Mouse (Mus musculus) forebrain, embryonic 15.5 days (tissue): ENCODE results near the gene Hivep3. TPM values are rescaled to one million over a fixed set of nuclear protein-coding genes. Genes with fewer than 3 reads are reported as not detected.

Experiments used
- ATAC-seq: fragments of 200-750 bp; cut with Nextera tagmentation; replicated peaks from 2 replicates; pipeline ENCODE4 v1.8.0; 2017; ENCODE audit warnings: mild to moderate bottlenecking, moderate TSS enrichment, moderate library complexity
- H3K27ac ChIP-seq: fragments of 300-500 bp; sonication (generic); replicated peaks from 2 replicates; pipeline ENCODE4 v1.5.1; 2015; ENCODE audit warnings: mild to moderate bottlenecking, inconsistent platforms
- H3K27me3 ChIP-seq: fragments of 300-500 bp; sonication (generic); 2 replicates; pipeline ENCODE4 v1.6.1; 2015; ENCODE audit warnings: inconsistent platforms
- H3K36me3 ChIP-seq: fragments of 300-500 bp; sonication (generic); 2 replicates; pipeline ENCODE4 v1.6.1; 2015; ENCODE audit warnings: mild to moderate bottlenecking, inconsistent platforms
- H3K4me1 ChIP-seq: fragments of 300-500 bp; sonication (generic); 2 replicates; pipeline ENCODE4 v1.6.1; 2015; ENCODE audit warnings: inconsistent platforms
- H3K4me2 ChIP-seq: fragments of 300-500 bp; sonication (generic); replicated peaks from 2 replicates; pipeline ENCODE4 v1.6.1; 2015; ENCODE audit warnings: mild to moderate bottlenecking, inconsistent platforms
- H3K4me3 ChIP-seq: fragments of 300-500 bp; sonication (generic); 2 replicates; pipeline ENCODE4 v1.5.1; 2015; ENCODE audit warnings: mild to moderate bottlenecking, inconsistent platforms
- H3K9ac ChIP-seq: fragments of 300-500 bp; sonication (generic); replicated peaks from 2 replicates; pipeline ENCODE4 v1.6.1; 2015; ENCODE audit warnings: mild to moderate bottlenecking, inconsistent platforms
- H3K9me3 ChIP-seq: fragments of 300-500 bp; sonication (generic); 2 replicates; pipeline ENCODE4 v1.6.1; 2016; ENCODE audit warnings: inconsistent platforms
- WGBS: fragments of 180-500 bp; shearing (Covaris S2); methylation state at CpG from one replicate; pipeline ENCODE4 v1.1.7; 2015; ENCODE audit warnings: mixed read lengths; 5-methylcytosine and 5-hydroxymethylcytosine counted together
- polyA plus RNA-seq: library from polyadenylated mRNA; unstranded; fragments of >200 nt; fragmentation: Nextera tagmentation; extraction: Ambion mirVana; gene quantifications from 2 replicates; pipeline ENCODE4 v1.2.1, GENCODE M21; 2015

The Hivep3 gene
- polyA plus RNA-seq, 1 experiment from 2014 or later: 21.7 TPM

- Histone ChIP-seq H3K27me3 (no peaks in the 10 kb centered on the region), H3K27ac (no peak overlapping the region), H3K4me1 (peaks cover 5% of the 10 kb centered on the region), H3K4me2 (no peak overlapping the region), H3K4me3 (no peak overlapping the region), H3K36me3 (no peaks in the 10 kb centered on the region), H3K9ac (no peak overlapping the region), H3K9me3 (no peaks in the 10 kb centered on the region)
- no peak for ATAC-seq
- WGBS: 59% methylated on average over 2 of the region's 2 CpGs
Measured at GRCm38 (mm10) chr4:119807359-119807758, 73.8 kb downstream of the Hivep3 start.

- Histone ChIP-seq H3K4me3 (no peak overlapping the region), H3K4me1 (peaks cover 24% of the 10 kb centered on the region), H3K27me3 (no peaks in the 10 kb centered on the region), H3K36me3 (no peaks in the 10 kb centered on the region), H3K27ac (no peak overlapping the region), H3K9me3 (no peaks in the 10 kb centered on the region), H3K9ac (no peak overlapping the region), H3K4me2 (no peak overlapping the region)
- 23% methylated on average over 5 of the region's 5 CpGs for WGBS
- ATAC-seq: peak; percentile 57; the same call in 1 of the 2 replicates
Measured at GRCm38 (mm10) chr4:119809245-119809644, 75.7 kb downstream of the Hivep3 start.

DNA sequence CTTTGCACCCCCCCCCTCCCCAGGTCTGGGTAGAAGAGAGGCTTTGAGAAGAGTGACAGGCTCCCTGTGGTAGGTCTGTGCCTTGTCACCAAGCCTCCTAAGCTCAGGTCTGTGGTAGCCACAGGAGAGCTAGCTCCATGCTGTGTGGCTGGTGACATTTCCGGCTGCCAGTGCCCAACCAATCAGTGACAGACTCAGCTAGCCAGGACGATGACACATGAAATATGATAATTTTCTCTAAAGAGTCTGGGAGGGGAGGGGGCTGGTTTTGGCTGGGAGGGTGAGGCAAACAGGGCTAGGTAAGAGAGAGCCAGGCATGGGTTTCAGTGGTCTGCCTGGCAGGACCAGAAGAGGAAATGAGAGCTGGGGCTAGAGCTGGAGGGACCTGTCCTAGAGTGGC is 79.2 kb downstream of the Hivep3 start:
- no peak overlapping the region for H3K4me2 ChIP-seq
- H3K4me3 ChIP-seq: no peak overlapping the region
- H3K27ac ChIP-seq: 0 out of 2 replicates have a peak overlapping the region, but pooled peaks have one; percentile 15
- no peaks in the 10 kb centered on the region for H3K36me3 ChIP-seq
- 20% methylated on average over 2 of the region's 2 CpGs for WGBS
- no peak overlapping the region for H3K9ac ChIP-seq
- H3K9me3 ChIP-seq: no peaks in the 10 kb centered on the region
- peaks cover 47% of the 10 kb centered on the region for H3K4me1 ChIP-seq
- ATAC-seq: peak; percentile 35; the same call in 1 of the 2 replicates
- H3K27me3 ChIP-seq: no peaks in the 10 kb centered on the region

GRCm38 (mm10) chr4:119813500-119814184 is 80.1 kb downstream of the Hivep3 start:
- peak overlapping the region; percentile 61 for H3K4me3 ChIP-seq
- H3K36me3 ChIP-seq: no peaks in the 10 kb centered on the region
- WGBS: 16% methylated on average over 12 of the region's 12 CpGs
- H3K27me3 ChIP-seq: no peaks in the 10 kb centered on the region
- ATAC-seq: peak; percentile 42
- H3K27ac ChIP-seq: peak overlapping the region; percentile 88
- peak overlapping the region; percentile 61 for H3K9ac ChIP-seq
- peak overlapping the region; percentile 62 for H3K4me2 ChIP-seq
- H3K9me3 ChIP-seq: no peaks in the 10 kb centered on the region
- H3K4me1 ChIP-seq: peaks cover 47% of the 10 kb centered on the region

GRCm38 (mm10) chr4:119814185-119815132 is 80.9 kb downstream of the Hivep3 start:
- Histone ChIP-seq H3K9me3 (no peaks in the 10 kb centered on the region), H3K4me3 (peak overlapping the region; percentile 61), H3K9ac (peak overlapping the region; percentile 61), H3K27ac (peak overlapping the region; percentile 88), H3K4me1 (peaks cover 47% of the 10 kb centered on the region), H3K36me3 (no peaks in the 10 kb centered on the region), H3K27me3 (no peaks in the 10 kb centered on the region), H3K4me2 (peak overlapping the region; percentile 62)
- ATAC-seq: peak; percentile 60
- under 1% methylated on average over 47 of the region's 47 CpGs for WGBS

DNA sequence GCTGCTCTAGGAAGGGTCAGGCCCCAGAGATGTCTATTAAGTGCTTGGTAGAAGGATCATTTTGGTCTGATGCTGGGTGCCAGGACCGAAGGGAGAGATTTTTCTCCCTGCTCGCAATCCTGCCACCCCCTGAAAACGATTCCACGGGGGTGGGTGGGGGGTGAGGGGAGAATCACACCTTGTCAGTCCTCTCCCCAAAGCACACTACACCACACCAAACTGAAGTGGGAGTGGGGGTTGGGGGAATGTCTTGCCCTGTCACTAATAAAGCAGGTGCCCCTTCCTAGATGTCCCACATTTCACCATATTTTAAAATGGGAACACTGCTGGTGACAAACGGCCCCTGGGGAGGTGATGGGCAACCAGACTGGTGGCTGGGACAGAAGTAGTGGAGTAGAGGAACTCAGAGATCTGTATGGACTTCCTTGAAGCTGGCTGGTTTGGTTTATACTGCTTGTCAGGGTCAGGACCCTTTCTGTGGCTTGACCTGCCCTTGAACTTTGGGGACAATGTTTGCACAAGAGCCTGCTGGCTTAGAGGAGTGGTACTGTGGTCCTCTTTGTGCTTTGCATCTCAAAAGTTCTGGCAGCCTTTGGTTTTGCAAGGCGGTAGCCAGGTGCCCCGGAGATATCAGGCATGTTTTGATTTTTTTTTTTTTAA is 81.7 kb downstream of the Hivep3 start:
- peak overlapping the region; percentile 61 for H3K4me3 ChIP-seq
- H3K4me2 ChIP-seq: peak overlapping the region; percentile 62
- ATAC-seq: peak; percentile 33; the same call in 1 of the 2 replicates
- H3K36me3 ChIP-seq: no peaks in the 10 kb centered on the region
- no peaks in the 10 kb centered on the region for H3K9me3 ChIP-seq
- peaks cover 47% of the 10 kb centered on the region for H3K4me1 ChIP-seq
- peak overlapping the region; percentile 61 for H3K9ac ChIP-seq
- WGBS: 5% methylated on average over 7 of the region's 7 CpGs
- H3K27me3 ChIP-seq: no peaks in the 10 kb centered on the region
- peak overlapping the region; percentile 88 for H3K27ac ChIP-seq

DNA sequence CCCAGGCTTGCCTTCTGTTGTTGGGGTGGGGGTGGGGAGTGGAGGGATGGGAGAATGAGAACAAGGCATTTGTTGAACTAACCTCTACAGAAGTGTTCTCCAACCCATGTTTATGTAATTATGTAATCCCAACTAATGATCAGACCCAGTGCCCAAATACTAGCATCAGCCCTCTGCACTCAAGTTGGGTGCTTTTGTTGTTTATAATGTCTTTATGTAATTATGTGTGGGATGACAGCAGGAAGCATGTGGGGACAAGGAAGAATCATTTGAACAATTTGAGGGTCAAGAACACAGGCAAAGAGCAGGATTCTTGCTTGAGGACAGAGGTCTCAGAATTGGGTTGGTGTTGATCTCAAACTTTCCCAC is 82.2 kb downstream of the Hivep3 start:
- Histone ChIP-seq H3K27me3 (no peaks in the 10 kb centered on the region), H3K27ac (no peak overlapping the region), H3K36me3 (no peaks in the 10 kb centered on the region), H3K4me3 (peak overlapping the region; percentile 61), H3K9me3 (no peaks in the 10 kb centered on the region), H3K4me1 (peaks cover 47% of the 10 kb centered on the region), H3K4me2 (peak overlapping the region; percentile 62), H3K9ac (0 out of 2 replicates have a peak overlapping the region, but pooled peaks have one; percentile 23)
- ATAC-seq: no peak

GRCm38 (mm10) chr4:119816620-119817356 is 83.2 kb downstream of the Hivep3 start:
- Histone ChIP-seq H3K36me3 (no peaks in the 10 kb centered on the region), H3K4me3 (peak overlapping the region; percentile 11), H3K27me3 (no peaks in the 10 kb centered on the region), H3K9ac (no peak overlapping the region), H3K27ac (peak overlapping the region; percentile 55; the same call in 1 of the 2 replicates), H3K9me3 (no peaks in the 10 kb centered on the region), H3K4me2 (peak overlapping the region; percentile 62), H3K4me1 (peaks cover 47% of the 10 kb centered on the region)
- ATAC-seq: no peak
- WGBS: 18% methylated on average over 7 of the region's 7 CpGs

DNA sequence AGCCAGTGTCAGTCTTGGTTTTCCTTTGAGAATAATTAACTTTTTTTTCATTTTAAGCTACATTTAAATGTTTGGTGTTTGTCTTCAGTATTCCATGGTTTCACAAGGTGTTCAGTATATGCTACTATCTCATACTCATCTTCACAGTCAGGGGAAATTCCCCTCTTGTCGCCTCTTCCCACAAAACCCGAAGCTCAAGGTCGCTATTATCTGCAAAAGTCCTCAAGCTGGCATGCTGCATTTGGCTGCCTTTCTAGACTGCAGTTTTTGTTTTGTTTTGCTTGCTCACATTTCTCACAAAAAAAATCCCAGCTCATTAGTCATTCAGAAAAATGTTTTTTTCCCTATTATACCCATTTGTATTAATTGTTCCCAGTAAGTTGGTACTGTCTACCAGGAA is 92.4 kb downstream of the Hivep3 start:
- no peaks in the 10 kb centered on the region for H3K9me3 ChIP-seq
- no peak for ATAC-seq
- H3K36me3 ChIP-seq: no peaks in the 10 kb centered on the region
- no peak overlapping the region for H3K27ac ChIP-seq
- no peak overlapping the region for H3K4me3 ChIP-seq
- no peaks in the 10 kb centered on the region for H3K4me1 ChIP-seq
- H3K9ac ChIP-seq: no peak overlapping the region
- 80% methylated on average over 3 of the region's 3 CpGs for WGBS
- no peaks in the 10 kb centered on the region for H3K27me3 ChIP-seq
- H3K4me2 ChIP-seq: no peak overlapping the region

DNA sequence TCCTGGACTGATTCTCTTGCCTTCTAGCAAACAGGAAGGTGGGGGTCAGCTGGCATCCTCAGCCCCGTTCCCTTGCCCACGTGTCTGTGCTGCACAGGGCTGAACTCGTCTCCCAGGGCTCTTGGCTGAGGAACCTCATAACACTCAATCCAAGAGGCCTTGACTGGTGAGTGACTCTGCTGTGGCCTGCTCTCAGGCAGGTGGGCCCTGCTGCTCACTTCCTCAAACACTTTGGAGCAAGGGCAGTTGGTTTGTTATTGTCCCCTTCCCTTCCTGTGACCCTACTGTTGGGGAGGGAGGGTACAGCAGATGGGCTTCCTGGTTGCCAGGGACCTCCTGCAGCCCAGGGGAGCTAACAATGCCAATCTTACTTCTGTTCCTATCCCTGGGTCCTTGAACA is 94.8 kb downstream of the Hivep3 start:
- H3K9ac ChIP-seq: no peak overlapping the region
- no peak overlapping the region for H3K4me3 ChIP-seq
- H3K4me2 ChIP-seq: no peak overlapping the region
- no peaks in the 10 kb centered on the region for H3K27me3 ChIP-seq
- H3K9me3 ChIP-seq: no peaks in the 10 kb centered on the region
- no peaks in the 10 kb centered on the region for H3K4me1 ChIP-seq
- no peak overlapping the region for H3K27ac ChIP-seq
- 84% methylated on average over 3 of the region's 3 CpGs for whole genome bisulfite sequencing
- ATAC-seq: no peak
- H3K36me3 ChIP-seq: no peaks in the 10 kb centered on the region

- no peaks in the 10 kb centered on the region for H3K36me3 ChIP-seq
- no peaks in the 10 kb centered on the region for H3K9me3 ChIP-seq
- H3K9ac ChIP-seq: no peak overlapping the region
- no peak overlapping the region for H3K27ac ChIP-seq
- no peaks in the 10 kb centered on the region for H3K27me3 ChIP-seq
- WGBS: 76% methylated on average over 4 of the region's 4 CpGs
- H3K4me1 ChIP-seq: no peaks in the 10 kb centered on the region
- ATAC-seq: no peak
- no peak overlapping the region for H3K4me3 ChIP-seq
- H3K4me2 ChIP-seq: no peak overlapping the region
Measured at GRCm38 (mm10) chr4:119828996-119829395, 95.4 kb downstream of the Hivep3 start.
